Mouse (Mus musculus) intestine, embryonic 16.5 days (tissue): ENCODE measurements around the gene Gjc2. TPM values are rescaled to one million over a fixed set of nuclear protein-coding genes. Genes with fewer than 3 reads are reported as not detected.
A peak's percentile ranks its signal among the peaks of the same experiment; 100 is the strongest.
"Not testable (repeated sequence)": the region's sequence is repeated elsewhere in the genome, so short reads cannot be mapped to it uniquely, and the experiment has no call there.

ENCODE experiments used
- ATAC-seq: fragments of 200-750 bp; cut with Nextera tagmentation; 2 replicates; pipeline ENCODE4 v1.8.0; 2017; ENCODE audit warnings: moderate TSS enrichment, moderate library complexity
- H3K27ac ChIP-seq: fragments of 300-500 bp; sonication (generic); 2 replicates; pipeline ENCODE4 v1.5.1; 2014; ENCODE audit warnings: mild to moderate bottlenecking, low read length
- H3K27me3 ChIP-seq: fragments of 300-500 bp; sonication (generic); replicated peaks from 2 replicates; pipeline ENCODE4 v1.6.1; 2014; ENCODE audit warnings: low read length, control low read depth, mixed read lengths; ENCODE audit not compliant: control insufficient read depth, insufficient read depth
- H3K36me3 ChIP-seq: fragments of 300-500 bp; sonication (generic); 2 replicates; pipeline ENCODE4 v1.6.1; 2014; ENCODE audit warnings: low read length, control low read depth; ENCODE audit not compliant: control insufficient read depth, insufficient read depth
- H3K4me1 ChIP-seq: fragments of 300-500 bp; sonication (generic); 2 replicates; pipeline ENCODE4 v1.6.1; 2014; ENCODE audit warnings: low read length, control low read depth, mixed read lengths; ENCODE audit not compliant: control insufficient read depth, insufficient read depth
- H3K4me2 ChIP-seq: fragments of 300-500 bp; sonication (generic); 2 replicates; pipeline ENCODE4 v1.6.1; 2014; ENCODE audit warnings: low read depth, low read length, control low read depth
- H3K4me3 ChIP-seq: fragments of 300-500 bp; sonication (generic); 2 replicates; pipeline ENCODE4 v1.5.1; 2014; ENCODE audit warnings: mild to moderate bottlenecking, low read length
- H3K9ac ChIP-seq: fragments of 300-500 bp; sonication (generic); 2 replicates; pipeline ENCODE4 v1.6.1; 2014; ENCODE audit warnings: low read depth, low read length
- H3K9me3 ChIP-seq: fragments of 300-500 bp; sonication (generic); 2 replicates; pipeline ENCODE4 v1.6.1; 2016; ENCODE audit warnings: low read length, control low read depth; ENCODE audit not compliant: control insufficient read depth
- WGBS: fragments of 180-500 bp; shearing (Covaris S2); extraction: QIAGEN DNeasy Blood & Tissue Kit; methylation state at CpG from one replicate; pipeline ENCODE4 v1.1.7; 2014; 5-methylcytosine and 5-hydroxymethylcytosine counted together
- polyA plus RNA-seq: library from polyadenylated mRNA; unstranded; fragments of >200 nt; fragmentation: Nextera tagmentation; extraction: Ambion mirVana; gene quantifications from 2 replicates; pipeline ENCODE4 v1.2.1, GENCODE M21; 2015

The Gjc2 gene
- polyA plus RNA-seq, 1 experiment from 2014 or later: 0.81 TPM

DNA sequence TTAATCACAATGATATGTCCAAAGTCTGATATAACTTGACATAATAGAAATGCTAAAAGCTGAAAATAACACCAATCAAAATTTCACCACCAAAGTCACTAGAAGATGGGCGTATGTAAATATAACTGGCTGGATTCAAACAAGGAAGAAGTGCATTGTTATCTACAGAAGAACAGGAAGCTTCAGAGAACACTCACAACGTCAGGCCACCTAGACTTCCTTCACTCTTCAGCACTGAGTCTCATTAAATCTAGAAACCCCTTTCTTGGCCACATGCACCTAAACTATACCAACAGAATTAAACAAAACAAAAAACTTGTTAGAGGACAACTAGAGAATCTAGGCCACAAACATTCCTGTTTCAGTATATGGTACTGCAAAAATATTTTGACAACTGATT lies 41.5 kb upstream of the Gjc2 start:
- no peaks in the 10 kb centered on the region for H3K27me3 ChIP-seq
- no peak overlapping the region for H3K4me3 ChIP-seq
- no peak overlapping the region for H3K4me2 ChIP-seq
- no peaks in the 10 kb centered on the region for H3K36me3 ChIP-seq
- no peaks in the 10 kb centered on the region for H3K9me3 ChIP-seq
- WGBS: 44% methylated on average over 2 of the region's 2 CpGs
- no peak overlapping the region for H3K9ac ChIP-seq
- ATAC-seq: no peak
- H3K27ac ChIP-seq: no peak overlapping the region
- peaks cover 49% of the 10 kb centered on the region for H3K4me1 ChIP-seq

DNA sequence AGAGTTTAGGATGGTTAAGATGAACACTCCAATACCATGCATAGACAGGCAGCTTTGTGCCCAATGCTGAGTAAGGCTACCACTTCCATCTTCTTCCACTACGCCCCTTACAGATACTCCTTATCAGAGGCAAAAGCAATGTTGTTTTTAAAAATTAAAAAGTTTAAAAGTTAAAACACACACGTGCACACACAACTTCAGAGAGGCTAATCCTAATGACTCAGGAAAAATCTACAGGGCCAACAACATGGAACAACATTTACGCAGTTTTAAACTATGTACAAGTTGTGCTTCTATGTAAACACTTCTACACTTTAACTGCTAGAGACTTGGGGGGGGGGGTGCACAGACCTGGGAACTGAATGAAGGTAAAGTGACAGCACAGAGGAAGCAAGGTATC lies 41.0 kb upstream of the Gjc2 start:
- H3K4me3 ChIP-seq: no peak overlapping the region
- H3K9me3 ChIP-seq: no peaks in the 10 kb centered on the region
- H3K9ac ChIP-seq: no peak overlapping the region
- no peaks in the 10 kb centered on the region for H3K36me3 ChIP-seq
- H3K4me2 ChIP-seq: no peak overlapping the region
- no peak for ATAC-seq
- no peaks in the 10 kb centered on the region for H3K27me3 ChIP-seq
- WGBS: 85% methylated on average over 3 of the region's 3 CpGs
- peaks cover 51% of the 10 kb centered on the region for H3K4me1 ChIP-seq
- no peak overlapping the region for H3K27ac ChIP-seq

DNA sequence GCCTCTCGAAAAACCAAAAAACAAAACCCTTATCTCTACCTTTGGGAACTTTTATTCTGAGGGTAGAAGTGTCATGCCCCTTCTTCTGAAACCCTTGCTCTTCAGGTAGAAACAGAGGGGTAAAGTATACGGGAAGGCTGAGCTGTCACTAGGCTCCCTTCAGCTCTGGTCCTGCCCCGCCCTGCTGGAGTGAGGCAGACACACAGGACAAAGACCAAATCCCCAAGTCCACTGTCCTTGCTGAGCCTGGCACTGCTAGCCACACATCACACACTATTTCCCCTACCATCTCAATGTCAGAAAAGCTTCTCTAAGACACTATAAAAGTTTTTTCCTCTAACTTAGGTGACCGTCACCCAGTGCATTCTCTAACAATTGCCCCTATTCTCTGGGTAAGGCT lies 39.3 kb upstream of the Gjc2 start:
- H3K4me3 ChIP-seq: no peak overlapping the region
- H3K9me3 ChIP-seq: no peaks in the 10 kb centered on the region
- no peaks in the 10 kb centered on the region for H3K36me3 ChIP-seq
- no peak overlapping the region for H3K27ac ChIP-seq
- H3K4me2 ChIP-seq: peak overlapping the region; percentile 20; the same call in 1 of the 2 replicates
- no peak overlapping the region for H3K9ac ChIP-seq
- peaks cover 59% of the 10 kb centered on the region for H3K4me1 ChIP-seq
- 77% methylated on average over 4 of the region's 4 CpGs for WGBS
- H3K27me3 ChIP-seq: no peaks in the 10 kb centered on the region
- no peak for ATAC-seq

DNA sequence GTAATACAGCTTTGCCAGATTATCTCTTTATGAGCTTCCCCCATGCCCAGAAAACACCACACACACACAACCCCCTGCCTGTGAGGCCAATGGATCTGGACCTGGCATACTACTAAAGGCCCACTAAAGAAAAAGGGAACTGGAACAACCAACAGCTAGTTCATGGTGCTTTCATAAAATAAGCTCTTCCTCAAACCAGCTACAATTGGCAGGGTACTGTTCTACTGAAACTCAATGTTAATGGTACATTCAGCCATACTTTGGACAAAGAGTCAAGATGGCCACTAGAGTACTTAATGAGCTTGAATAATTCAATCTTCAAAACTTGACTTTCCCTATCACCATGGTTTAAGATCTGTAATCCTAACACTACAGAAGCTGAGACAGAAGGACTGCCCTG lies 38.6 kb upstream of the Gjc2 start:
- no peak overlapping the region; the same call in 1 of the 2 replicates for H3K27ac ChIP-seq
- no peak for ATAC-seq
- no peaks in the 10 kb centered on the region for H3K27me3 ChIP-seq
- H3K9ac ChIP-seq: no peak overlapping the region
- peaks cover 61% of the 10 kb centered on the region for H3K4me1 ChIP-seq
- no peaks in the 10 kb centered on the region for H3K9me3 ChIP-seq
- H3K4me3 ChIP-seq: no peak overlapping the region
- H3K36me3 ChIP-seq: no peaks in the 10 kb centered on the region
- H3K4me2 ChIP-seq: no peak overlapping the region

DNA sequence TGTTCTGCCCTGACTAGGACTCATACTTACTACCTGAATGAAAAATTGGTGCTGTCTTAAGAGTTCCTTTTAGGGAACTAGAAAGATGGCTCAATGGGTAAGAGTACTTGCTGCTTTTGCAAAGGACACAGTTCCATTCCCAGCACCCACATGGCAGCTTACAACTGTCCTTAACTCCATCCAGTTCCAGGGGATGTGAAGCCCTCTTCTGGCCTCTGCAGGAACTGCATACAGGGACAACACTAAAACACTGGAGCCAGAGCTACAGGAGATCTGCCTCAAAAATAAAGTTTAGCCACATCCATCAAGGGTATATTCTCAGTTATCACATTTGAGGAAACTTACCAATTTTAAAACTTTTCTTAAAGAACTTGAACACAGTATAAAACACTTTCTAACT lies 36.1 kb upstream of the Gjc2 start:
- H3K27ac ChIP-seq: no peak overlapping the region
- no peak for ATAC-seq
- H3K4me2 ChIP-seq: no peak overlapping the region

DNA sequence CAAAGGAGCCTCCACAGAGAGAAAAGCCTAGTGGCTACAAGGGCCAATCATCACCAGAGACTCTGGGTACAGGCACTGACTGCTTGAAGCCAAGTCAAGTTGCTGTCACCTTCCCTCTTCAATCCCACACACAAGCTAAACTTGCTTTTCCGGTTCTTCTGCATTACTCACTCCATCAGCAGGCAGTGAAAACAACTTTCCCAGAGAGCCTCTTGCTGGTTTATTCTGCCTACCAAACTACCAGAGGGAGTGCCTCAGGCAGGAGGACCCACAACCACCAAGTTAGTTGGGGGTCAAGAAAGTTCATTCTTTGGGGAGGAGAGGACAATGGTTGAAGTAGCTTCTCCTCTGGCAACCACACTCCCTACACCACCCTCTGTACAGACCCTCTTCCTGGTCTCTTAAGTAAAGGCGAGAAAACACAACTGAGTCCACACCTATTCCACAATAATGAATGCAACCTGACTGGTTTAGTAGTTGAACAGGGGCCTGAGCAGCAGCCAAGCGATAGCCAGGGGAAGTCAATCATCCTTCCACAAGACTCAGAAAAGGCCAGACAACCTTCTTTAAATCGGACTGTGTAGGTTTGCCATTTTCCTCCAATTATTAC lies 35.5 kb upstream of the Gjc2 start:
- peak; percentile 77 for ATAC-seq
- Histone ChIP-seq H3K4me3 (no peak overlapping the region), H3K9me3 (no peaks in the 10 kb centered on the region), H3K27ac (peak overlapping the region; percentile 25), H3K9ac (no peak overlapping the region), H3K4me2 (no peak overlapping the region), H3K4me1 (peaks cover 40% of the 10 kb centered on the region), H3K27me3 (no peaks in the 10 kb centered on the region), H3K36me3 (no peaks in the 10 kb centered on the region)
- 61% methylated on average over 4 of the region's 4 CpGs for WGBS

More for the DNA sequence above, 36.1 kb upstream of the Gjc2 start:
- Histone ChIP-seq H3K36me3 (no peaks in the 10 kb centered on the region), H3K9ac (no peak overlapping the region), H3K27me3 (no peaks in the 10 kb centered on the region), H3K4me1 (peaks cover 45% of the 10 kb centered on the region), H3K4me3 (no peak overlapping the region), H3K9me3 (no peaks in the 10 kb centered on the region)

- ATAC-seq: no peak
- WGBS: 85% methylated on average over 3 of the region's 3 CpGs
- no peak overlapping the region for H3K4me3 ChIP-seq
Measured at GRCm38 (mm10) chr11:59216955-59217354, 33.9 kb upstream of the Gjc2 start.

GRCm38 (mm10) chr11:59212892-59213494 lies 30.0 kb upstream of the Gjc2 start:
- Histone ChIP-seq H3K27ac (no peak overlapping the region), H3K4me3 (no peak overlapping the region), H3K36me3 (no peaks in the 10 kb centered on the region), H3K9ac (no peak overlapping the region), H3K27me3 (no peaks in the 10 kb centered on the region), H3K4me1 (peaks cover 16% of the 10 kb centered on the region), H3K9me3 (no peaks in the 10 kb centered on the region), H3K4me2 (no peak overlapping the region)
- ATAC-seq: no peak
- 91% methylated on average over 12 of the region's 12 CpGs for WGBS

More at GRCm38 (mm10) chr11:59216955-59217354, 33.9 kb upstream of the Gjc2 start:
- Histone ChIP-seq H3K4me2 (no peak overlapping the region), H3K27ac (no peak overlapping the region), H3K9me3 (no peaks in the 10 kb centered on the region), H3K9ac (no peak overlapping the region), H3K4me1 (peaks cover 29% of the 10 kb centered on the region), H3K27me3 (no peaks in the 10 kb centered on the region), H3K36me3 (no peaks in the 10 kb centered on the region)

GRCm38 (mm10) chr11:59212320-59212719 lies 29.3 kb upstream of the Gjc2 start:
- not testable (repeated sequence) for H3K4me2 ChIP-seq
- 72% methylated on average over 12 of the region's 12 CpGs for WGBS

DNA sequence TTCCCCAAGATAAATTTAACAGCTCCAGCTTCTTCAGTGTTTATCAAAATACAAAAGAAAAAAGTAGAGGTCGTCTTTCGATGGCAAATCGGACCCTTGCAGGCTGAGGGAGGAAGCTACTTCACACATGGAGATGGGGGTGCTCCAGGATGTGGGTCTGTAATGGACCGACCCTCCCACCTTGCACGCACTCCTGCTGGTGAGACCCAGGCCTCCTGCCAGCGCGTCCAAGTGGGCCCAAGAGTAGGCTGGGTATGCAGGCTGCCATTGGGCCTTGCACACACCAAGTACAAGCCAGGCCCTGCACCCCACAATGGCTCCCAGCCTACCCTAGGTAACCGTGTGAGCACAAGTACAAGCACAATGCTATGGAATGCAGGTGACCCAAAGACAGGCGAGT lies 28.5 kb upstream of the Gjc2 start:
- H3K36me3 ChIP-seq: not testable (repeated sequence)
- WGBS: 83% methylated on average over 9 of the region's 9 CpGs

More at GRCm38 (mm10) chr11:59212320-59212719, 29.3 kb upstream of the Gjc2 start:
- H3K9ac ChIP-seq, H3K36me3 ChIP-seq, H3K27me3 ChIP-seq, H3K4me3 ChIP-seq, H3K9me3 ChIP-seq, H3K27ac ChIP-seq, ATAC-seq: not testable (repeated sequence)
- H3K4me1 ChIP-seq: peaks cover 14% of the 10 kb centered on the region

More for the DNA sequence above, 28.5 kb upstream of the Gjc2 start:
- not testable (repeated sequence) for H3K27ac ChIP-seq, H3K9ac ChIP-seq, ATAC-seq, H3K4me3 ChIP-seq, H3K27me3 ChIP-seq, H3K9me3 ChIP-seq, H3K4me2 ChIP-seq
- peaks cover 11% of the 10 kb centered on the region for H3K4me1 ChIP-seq
